ENCODE assay signal across 12 mouse cellular contexts in the genomic region with DNA sequence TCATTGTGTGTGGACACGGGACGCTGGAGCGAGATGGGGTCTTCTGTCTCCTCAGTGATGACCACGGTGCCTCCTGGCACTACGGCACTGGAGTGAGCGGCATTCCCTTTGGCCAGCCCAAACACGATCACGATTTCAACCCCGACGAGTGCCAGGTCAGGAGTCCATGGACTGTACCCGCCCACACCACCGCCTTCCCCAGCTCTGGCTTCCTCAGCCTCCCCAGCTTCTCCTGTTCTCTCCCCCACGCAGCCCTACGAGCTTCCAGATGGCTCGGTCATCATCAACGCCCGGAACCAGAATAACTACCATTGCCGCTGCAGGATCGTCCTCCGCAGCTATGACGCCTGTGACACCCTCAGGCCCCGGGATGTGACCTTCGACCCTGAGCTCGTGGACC. TPM values are rescaled to one million over a fixed set of nuclear protein-coding genes. Genes with fewer than 3 reads are reported as not detected.
A peak's percentile ranks its signal among the peaks of the same experiment; 100 is the strongest.
DNase-seq lines count a peak whose midpoint lies in the region; ATAC-seq lines count a peak whose summit lies in the region.
"Had no signal": no experiment of that assay in that cellular context is flagged by ENCODE, and none has a peak within 500 bp of the region (broad histone marks: within the 10 kb centered on the region; RNA-seq: fewer than 3 reads in every experiment).

No protein-coding gene starts in this region.

- H3K27me3 ChIP-seq in intestine, embryonic 15.5 days (replicated peaks), result no peaks in the 10 kb centered on the region
- no peaks in the 10 kb centered on the region for H3K27me3 ChIP-seq in liver, embryonic 11.5 days (replicated peaks; ENCODE audit: control insufficient read depth, insufficient read depth, low read length)

- H3K4me1 ChIP-seq in intestine, embryonic 15.5 days (replicated peaks), result peaks cover 19% of the 10 kb centered on the region
- peaks cover 15% of the 10 kb centered on the region for H3K4me1 ChIP-seq in liver, embryonic 11.5 days (replicated peaks; ENCODE audit: control insufficient read depth, insufficient read depth, low read length)

- peak overlapping the region; percentile 36 for H3K4me2 ChIP-seq in intestine, embryonic 15.5 days (replicated peaks)
- H3K4me2 ChIP-seq in liver, embryonic 11.5 days, result peak overlapping the region; percentile 23

- peak; percentile 25 for DNase-seq in cerebellum, adult 11-12 months
- peak; percentile 38 to 48 for DNase-seq in left cerebral cortex, adult 18-20 months (ENCODE audit: low spot score in 2 of 2)
- no peak for DNase-seq in left cerebral cortex, postnatal 4 days
- DNase-seq in liver, embryonic 11.5 days (ENCODE audit: low spot score), result no peak
- no peak for DNase-seq in T-cell, adult 2 months (ENCODE audit: low spot score)
- DNase-seq in left cerebral cortex, adult 11 months (ENCODE audit: low spot score), result no peak
- DNase-seq: lung, postnatal 10 days; right cerebral cortex, postnatal 25 days had no signal

- H3K9me3 ChIP-seq in intestine, embryonic 15.5 days, result no peaks in the 10 kb centered on the region
- H3K9me3 ChIP-seq in liver, embryonic 11.5 days (ENCODE audit: control insufficient read depth, low read length), result no peaks in the 10 kb centered on the region

- H3K4me3 ChIP-seq in intestine, embryonic 15.5 days (replicated peaks), result no peak overlapping the region; the same call in 1 of the 2 replicates
- no peak overlapping the region for H3K4me3 ChIP-seq in liver, embryonic 11.5 days (ENCODE audit: low read depth, low read length)

- H3K9ac ChIP-seq in intestine, embryonic 15.5 days, result no peak overlapping the region
- no peak overlapping the region for H3K9ac ChIP-seq in liver, embryonic 11.5 days (ENCODE audit: low read depth, low read length)

- H3K27ac ChIP-seq in intestine, embryonic 15.5 days, result no peak overlapping the region
- H3K27ac ChIP-seq in liver, embryonic 11.5 days (ENCODE audit: low read depth, low read length), result no peak overlapping the region

- 0 out of 2 replicates have a peak, but pooled peaks cover under 1% of the 10 kb centered on the region for H3K36me3 ChIP-seq in intestine, embryonic 15.5 days
- no peaks in the 10 kb centered on the region; the same call in 1 of the 2 replicates for H3K36me3 ChIP-seq in liver, embryonic 11.5 days (ENCODE audit: control insufficient read depth, insufficient read depth, low read length)

- whole genome bisulfite sequencing in intestine, embryonic 15.5 days, result 66% methylated on average over 24 of the region's 24 CpGs
- 73% methylated on average over 24 of the region's 24 CpGs for WGBS in liver, embryonic 11.5 days

- ATAC-seq in cerebellum, adult (ENCODE audit: insufficient number of reproducible peaks, low FRiP score, low TSS enrichment), result no peak
- ATAC-seq in intestine, embryonic 15.5 days, result no peak
- no peak for ATAC-seq in liver, embryonic 11.5 days (replicated peaks; ENCODE audit: low FRiP score)

- intact Hi-C loops in left cerebral cortex, postnatal 4 days (cut with DNase I), result no loop called here

RNA-seq across cellular contexts. Expression of a gene that starts 3.0 kb away (rescaled TPM):
- total RNA-seq in left cerebral cortex, adult 18-20 months (2021), result 10 to 100 TPM; 46.2 to 48.4 TPM
- 10 to 100 TPM; 18.8 to 19.1 TPM for total RNA-seq in left cerebral cortex, postnatal 4 days (2021)
- polyA plus RNA-seq in intestine, embryonic 15.5 days (2015; fragmentation: Nextera tagmentation; extraction: Ambion mirVana), result 118 and 134 TPM in 2 replicates
- 24.4 and 26.4 TPM in 2 replicates for polyA plus RNA-seq in liver, embryonic 11.5 days (2014; fragmentation: Nextera tagmentation; extraction: Ambion mirVana)

RNA-seq across cellular contexts. Expression of a gene that starts 19.8 kb away (rescaled TPM):
- under 1 TPM; 0.30 to 0.45 TPM for total RNA-seq in left cerebral cortex, adult 18-20 months (2021)
- total RNA-seq in left cerebral cortex, postnatal 4 days (2021), result under 1 TPM in 1 of 2 experiments, not detected in 1; 0.20 TPM
- polyA plus RNA-seq in intestine, embryonic 15.5 days (2015; fragmentation: Nextera tagmentation; extraction: Ambion mirVana), result 56.2 and 60.4 TPM in 2 replicates
- polyA plus RNA-seq in liver, embryonic 11.5 days (2014; fragmentation: Nextera tagmentation; extraction: Ambion mirVana), result 0.97 and 1.3 TPM in 2 replicates

RNA-seq across cellular contexts. Expression of a gene that starts 25.0 kb away (rescaled TPM):
- total RNA-seq in left cerebral cortex, adult 18-20 months (2021), result 10 to 100 TPM; 21.5 to 31.4 TPM
- 1 to 10 TPM; 1.6 to 2.3 TPM for total RNA-seq in left cerebral cortex, postnatal 4 days (2021)
- 0.43 TPM in 2 replicates for polyA plus RNA-seq in intestine, embryonic 15.5 days (2015; fragmentation: Nextera tagmentation; extraction: Ambion mirVana)
- 0.14 and 0.41 TPM in 2 replicates for polyA plus RNA-seq in liver, embryonic 11.5 days (2014; fragmentation: Nextera tagmentation; extraction: Ambion mirVana)

RNA-seq across cellular contexts. Expression of a gene that starts 35.7 kb away (rescaled TPM):
- under 1 TPM in 1 of 2 experiments, not detected in 1; 0.72 TPM for total RNA-seq in left cerebral cortex, adult 18-20 months (2021)
- not detected for total RNA-seq in left cerebral cortex, postnatal 4 days (2021)
- polyA plus RNA-seq in intestine, embryonic 15.5 days (2015; fragmentation: Nextera tagmentation; extraction: Ambion mirVana), result not detected in 2 replicates
- polyA plus RNA-seq in liver, embryonic 11.5 days (2014; fragmentation: Nextera tagmentation; extraction: Ambion mirVana), result not detected in 2 replicates
- total RNA-seq: gastrocnemius, adult 8-10 months; layer of hippocampus, adult 8-10 months had no signal

RNA-seq across cellular contexts. Expression of a gene that starts 35.8 kb away (rescaled TPM):
- total RNA-seq in left cerebral cortex, adult 18-20 months (2021), result 100 to 1,000 TPM; 168 to 175 TPM
- 100 to 1,000 TPM; 232 to 251 TPM for total RNA-seq in left cerebral cortex, postnatal 4 days (2021)
- polyA plus RNA-seq in intestine, embryonic 15.5 days (2015; fragmentation: Nextera tagmentation; extraction: Ambion mirVana), result 61.2 and 67.6 TPM in 2 replicates
- 43.6 and 50.9 TPM in 2 replicates for polyA plus RNA-seq in liver, embryonic 11.5 days (2014; fragmentation: Nextera tagmentation; extraction: Ambion mirVana)

Comparison
In these comparisons a context has a peak if more than half of its experiments do, and no peak if none do; other contexts are left out.
1. DNase-seq: peak in cerebellum, adult 11-12 months (single experiment) and left cerebral cortex, adult 18-20 months (2 of 2); none in left cerebral cortex, postnatal 4 days (single experiment), liver, embryonic 11.5 days (single experiment), T-cell, adult 2 months (single experiment) and left cerebral cortex, adult 11 months (single experiment).
2. RNA of a gene that starts 25.0 kb away (total RNA-seq): 21.5 to 31.4 TPM in left cerebral cortex, adult 18-20 months; 1.6 to 2.3 TPM in left cerebral cortex, postnatal 4 days; every median in the first group is over 4 times any median in the second.